Mouse (Mus musculus): ENCODE results near the gene Cry2.

Gene Cry2

GRCm38 (mm10) chr2:92433578-92434374 is at the start of gene Cry2:
Gene Cry2, minus strand, starts transcription at chr2:92434043.
- TF ChIP-seq GATA4 (IDR thresholded peaks at IDR 0.05; ENCODE audit: insufficient replicate concordance, low read length) = no peak

GRCm38 (mm10) chr2:92483505-92483904 is 49.7 kb upstream of the Cry2 start:
- TF ChIP-seq GATA4 (IDR thresholded peaks at IDR 0.05; ENCODE audit: insufficient replicate concordance, low read length) = no peak

GRCm38 (mm10) chr2:92482551-92482950 is 48.7 kb upstream of the Cry2 start:
- no peak for TF ChIP-seq GATA4 (IDR thresholded peaks at IDR 0.05; ENCODE audit: insufficient replicate concordance, low read length)

DNA sequence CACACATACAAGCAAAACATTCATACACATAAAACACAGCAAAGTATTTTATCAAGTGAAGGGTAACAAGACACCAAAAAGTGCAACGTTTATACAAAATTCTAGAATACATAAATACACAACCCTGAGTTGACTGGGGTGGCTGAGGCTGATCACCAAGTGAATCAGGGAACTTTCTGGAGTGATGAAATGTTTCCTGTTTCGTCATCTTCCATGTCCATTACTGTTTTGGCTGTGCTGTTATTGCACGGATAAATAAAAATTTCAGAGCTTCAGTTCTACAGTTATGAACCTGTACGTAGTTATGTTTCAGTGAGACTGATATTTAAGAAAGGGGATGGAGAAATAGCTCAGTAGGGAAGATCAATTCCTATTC is 44.5 kb upstream of the Cry2 start:
- no peak for TF ChIP-seq GATA4 (IDR thresholded peaks at IDR 0.05; ENCODE audit: insufficient replicate concordance, low read length)

DNA sequence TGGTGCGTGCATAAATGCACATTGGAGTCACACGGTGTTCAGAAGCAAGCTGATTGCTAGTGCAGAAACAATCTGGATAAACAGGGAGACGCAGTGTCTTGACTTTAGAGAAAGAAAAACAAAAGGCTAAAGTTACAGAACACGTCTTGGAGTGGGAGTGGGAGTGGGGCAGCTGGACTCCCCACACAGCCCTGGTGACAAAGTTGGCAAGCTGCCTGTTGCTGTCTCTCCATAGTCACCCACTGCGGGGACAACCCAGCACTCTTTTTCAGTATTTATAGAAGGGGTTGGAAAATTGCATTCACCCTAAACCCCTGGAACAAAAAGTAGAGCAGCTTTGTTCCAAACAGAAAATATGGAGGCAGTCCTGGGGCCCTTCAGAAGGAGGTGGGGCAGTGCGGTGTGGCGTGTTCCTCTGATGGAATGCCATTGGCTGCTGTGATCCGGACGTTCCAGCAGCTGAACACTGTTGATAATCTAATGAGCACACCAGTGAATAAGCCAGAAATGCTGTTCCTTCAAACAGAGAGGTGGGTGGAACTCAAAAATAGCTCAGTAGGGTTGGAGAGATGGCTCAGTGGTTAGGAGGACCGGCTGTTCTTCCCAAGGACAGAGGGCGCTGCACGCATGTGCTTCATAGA is 43.9 kb upstream of the Cry2 start:
- no peak for TF ChIP-seq GATA4 (IDR thresholded peaks at IDR 0.05; ENCODE audit: insufficient replicate concordance, low read length)

DNA sequence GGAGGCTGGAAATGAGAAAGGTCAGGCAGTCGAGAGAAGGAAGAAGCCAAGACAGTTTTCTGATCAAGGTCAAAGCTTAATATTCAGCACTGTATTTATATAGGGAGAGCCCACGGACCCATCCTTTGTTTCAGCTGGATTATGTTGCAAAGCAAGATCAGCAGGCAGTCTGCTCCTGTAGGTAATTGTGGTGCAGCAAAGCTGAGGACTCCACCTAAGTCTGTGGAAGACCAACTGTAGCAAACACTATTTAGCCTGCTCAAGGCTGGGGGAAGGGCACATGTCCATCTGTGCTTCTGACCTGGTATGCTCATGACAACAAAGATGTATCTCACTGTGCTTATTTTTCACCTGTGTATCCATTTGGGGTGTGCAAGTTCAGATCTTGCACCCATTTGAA is 41.9 kb upstream of the Cry2 start:
- no peak for TF ChIP-seq GATA4 (IDR thresholded peaks at IDR 0.05; ENCODE audit: insufficient replicate concordance, low read length)

- no peak for TF ChIP-seq GATA4 (IDR thresholded peaks at IDR 0.05; ENCODE audit: insufficient replicate concordance, low read length)
These were observed 41.1 kb upstream of the Cry2 start for GRCm38 (mm10) chr2:92474920-92475319.

DNA sequence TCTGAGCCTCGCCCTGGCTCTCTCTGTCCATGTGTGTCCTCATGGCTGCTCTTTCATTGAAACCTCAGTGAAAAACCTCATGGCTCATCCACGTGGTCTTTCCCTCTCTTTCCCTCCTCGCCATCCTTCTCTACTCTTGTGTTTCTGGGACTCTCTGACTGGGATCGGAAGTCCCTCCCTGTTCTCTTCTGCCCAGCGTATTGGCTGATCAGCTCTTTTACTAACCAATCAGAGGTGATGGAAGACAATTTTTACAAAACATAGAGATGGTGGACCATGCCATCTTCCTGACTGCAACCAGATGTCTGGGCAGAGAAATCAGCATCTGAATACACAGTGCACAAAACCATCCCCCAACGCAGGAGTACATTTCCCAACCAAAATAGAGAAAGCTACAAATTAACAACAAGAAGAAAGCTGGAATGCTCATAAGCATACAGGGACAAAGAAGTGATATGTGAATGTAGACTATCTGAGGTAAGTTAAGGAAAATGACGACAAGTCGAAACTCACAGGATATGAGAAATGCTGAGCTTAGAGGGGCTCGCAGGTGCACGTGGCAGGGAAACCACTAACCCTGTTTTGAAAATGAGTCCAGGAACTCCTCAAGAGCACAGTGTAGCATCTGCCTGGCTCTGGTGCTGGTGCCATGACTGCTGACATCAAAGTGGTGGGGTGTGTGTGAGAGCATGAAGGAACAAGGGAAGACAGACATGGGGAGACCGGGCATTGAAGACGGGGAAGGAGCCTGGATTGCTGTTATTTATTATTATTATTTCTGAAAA is 38.2 kb upstream of the Cry2 start:
- no peak for TF ChIP-seq GATA4 (IDR thresholded peaks at IDR 0.05; ENCODE audit: insufficient replicate concordance, low read length)

DNA sequence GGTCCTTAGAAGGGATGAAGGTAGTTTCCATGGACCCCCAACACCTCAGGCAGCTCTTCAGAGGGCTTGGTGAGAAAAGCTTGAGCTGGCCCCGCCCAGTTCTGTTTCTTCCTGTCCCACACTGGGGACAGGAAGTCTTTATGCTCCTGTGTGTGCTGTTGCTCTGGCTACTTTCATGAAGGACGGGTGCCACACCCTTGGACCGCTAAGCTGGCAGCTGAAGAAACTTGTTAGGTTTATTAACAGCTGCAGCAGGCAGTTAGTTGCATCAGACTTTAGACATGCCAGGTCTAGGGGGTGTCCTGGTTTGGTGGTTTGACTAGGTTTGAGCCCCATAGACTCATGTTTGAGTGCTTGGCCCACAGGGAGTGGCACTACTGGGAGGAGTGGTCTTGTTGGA is 30.8 kb upstream of the Cry2 start:
- TF ChIP-seq GATA4 (IDR thresholded peaks at IDR 0.05; ENCODE audit: insufficient replicate concordance, low read length) = no peak

DNA sequence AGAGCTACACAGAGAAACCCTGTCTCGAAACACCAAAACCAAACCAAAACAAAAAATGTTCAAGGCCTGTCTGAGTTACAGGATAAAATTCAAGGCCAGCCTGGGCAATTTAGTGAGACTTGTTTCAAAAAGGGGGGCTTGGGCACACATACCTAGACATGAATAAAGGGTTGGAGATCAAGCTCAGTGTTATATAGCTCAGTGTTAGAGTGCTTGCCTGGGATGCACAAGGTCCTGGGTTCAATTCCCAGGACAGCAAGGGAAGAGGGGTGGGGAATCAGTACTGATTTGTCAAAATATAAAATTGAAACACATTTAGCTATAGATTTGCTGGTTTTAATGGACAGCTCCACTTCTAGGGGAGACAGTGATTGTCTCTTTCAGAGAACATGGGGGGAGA is 27.4 kb upstream of the Cry2 start:
- TF ChIP-seq GATA4 (IDR thresholded peaks at IDR 0.05; ENCODE audit: insufficient replicate concordance, low read length) = no peak

DNA sequence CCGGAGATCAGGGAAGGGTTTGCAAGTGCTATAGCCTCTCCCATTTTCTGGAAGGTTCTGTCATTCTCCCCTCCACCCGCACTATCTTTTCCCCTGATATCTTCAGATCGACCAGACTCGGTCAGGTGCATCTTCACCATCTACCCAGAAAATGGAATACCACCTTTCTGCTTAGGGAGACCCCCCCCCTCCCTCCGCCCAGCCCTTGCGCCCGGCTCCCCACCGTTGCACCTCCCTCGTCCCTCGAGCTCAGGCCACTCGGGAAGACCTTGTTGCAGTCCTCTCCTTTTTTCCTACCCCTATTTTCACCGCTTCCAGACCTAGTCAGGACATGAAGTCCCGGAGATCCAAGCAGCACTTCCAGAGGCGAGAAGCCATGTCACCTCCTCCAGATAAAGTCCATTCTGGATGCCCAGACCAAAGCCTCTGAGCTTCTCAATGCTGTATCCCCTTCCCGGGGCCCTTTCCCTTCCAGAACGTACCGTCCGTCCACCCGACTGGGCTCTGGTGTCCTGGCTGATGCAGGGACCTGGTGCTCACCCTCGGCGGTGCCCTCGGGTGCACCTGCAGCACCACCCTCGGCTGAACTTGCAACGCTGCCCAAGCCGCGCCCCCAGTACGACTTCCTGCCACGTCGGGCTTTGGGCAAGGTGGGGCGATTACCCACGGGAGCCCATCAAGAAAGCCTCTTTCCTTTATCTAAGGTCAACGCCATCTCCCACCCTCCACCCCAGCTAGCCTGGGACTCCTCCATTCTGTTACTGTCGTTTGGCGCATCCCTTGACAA is 26.3 kb upstream of the Cry2 start, which contains the start of gene Slc35c1:
Slc35c1 (minus strand) TSS at position 618 of the 787 bp plus-strand sequence.
- TF ChIP-seq GATA4 (IDR thresholded peaks at IDR 0.05; ENCODE audit: insufficient replicate concordance, low read length) = no peak

DNA sequence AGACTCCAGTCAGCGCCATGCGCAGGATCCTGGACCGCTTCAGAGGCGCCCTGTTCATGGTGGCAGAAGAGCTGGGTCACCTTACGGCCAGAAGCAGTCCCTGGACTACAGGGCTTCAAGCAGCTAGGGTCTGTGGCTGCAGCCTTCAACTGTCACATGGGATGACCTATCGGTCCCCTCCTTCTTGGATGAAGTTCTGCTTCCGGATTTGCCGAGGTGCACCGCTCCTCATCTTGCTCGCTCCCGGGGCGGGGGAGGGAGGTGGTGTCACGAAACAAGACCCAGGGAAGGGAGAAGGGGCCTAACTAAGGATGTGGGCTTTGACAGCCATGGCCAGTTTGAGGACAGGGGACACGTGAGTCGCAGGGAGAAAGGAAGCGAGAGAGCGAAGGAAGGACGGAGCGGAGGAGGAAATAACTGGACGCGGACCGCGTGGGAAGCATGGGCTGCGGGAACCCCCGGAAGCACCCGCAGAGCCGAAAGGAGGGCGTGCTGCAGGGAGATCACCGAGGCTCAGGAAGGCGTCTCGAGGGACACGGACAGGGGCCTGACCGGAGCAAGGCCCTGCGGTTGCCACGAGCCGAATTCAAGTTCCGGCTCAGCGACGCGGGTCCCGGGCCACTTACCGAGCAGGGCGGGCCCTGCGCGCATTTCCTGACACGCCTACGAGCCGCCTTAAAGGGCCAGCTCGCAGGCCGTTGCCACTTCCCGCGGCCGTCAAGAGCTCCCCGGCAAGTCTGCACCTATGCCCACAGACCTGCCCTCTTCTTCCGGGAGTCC is 25.5 kb upstream of the Cry2 start:
- TF ChIP-seq GATA4 (IDR thresholded peaks at IDR 0.05; ENCODE audit: insufficient replicate concordance, low read length) = no peak

DNA sequence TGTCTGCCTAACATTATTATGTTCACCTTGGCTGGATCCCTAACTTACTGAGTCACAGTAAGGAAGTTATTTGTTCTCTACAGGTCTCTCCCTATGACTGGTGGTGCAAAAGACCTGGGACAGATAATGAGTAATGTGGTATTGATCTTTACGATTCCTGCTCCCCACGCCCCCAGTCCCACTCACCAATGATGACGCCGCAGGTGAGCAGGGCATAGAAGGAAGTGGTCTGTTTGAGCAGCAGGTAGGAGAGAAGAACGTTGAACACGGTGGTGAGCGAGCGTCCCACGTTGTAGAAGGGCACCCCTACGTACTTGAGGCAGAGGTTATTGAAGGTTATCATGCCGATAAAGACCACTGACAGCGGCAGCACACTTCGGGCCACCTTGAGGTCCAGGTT is 24.6 kb upstream of the Cry2 start:
- TF ChIP-seq GATA4 (IDR thresholded peaks at IDR 0.05; ENCODE audit: insufficient replicate concordance, low read length) = no peak

DNA sequence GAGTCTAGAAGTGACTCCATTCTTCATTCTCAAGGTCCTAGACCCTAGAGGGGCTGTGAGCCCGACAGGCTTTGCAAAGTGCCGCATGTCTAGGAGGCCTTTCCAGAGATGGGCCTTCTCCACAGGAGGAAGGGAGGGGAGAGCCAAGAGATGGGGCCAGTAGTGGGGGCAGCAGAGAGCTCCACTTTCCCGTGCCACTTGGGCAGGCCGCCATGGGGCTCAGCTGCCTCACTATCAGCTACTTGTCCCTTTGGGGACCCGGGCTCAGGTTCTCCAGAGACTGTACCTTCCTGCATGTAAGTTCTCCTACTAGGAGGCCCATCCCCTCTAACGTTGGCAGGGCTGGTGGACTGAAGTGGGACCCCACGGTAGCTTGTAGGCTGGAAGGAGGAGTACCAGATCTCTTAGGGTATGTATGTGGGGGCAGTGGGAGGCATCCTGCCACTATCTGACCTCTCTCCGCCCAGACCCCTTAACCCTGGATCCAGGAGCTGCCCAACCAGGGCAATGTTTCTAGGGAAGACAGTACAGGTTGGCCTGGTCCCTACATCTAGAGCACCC is 23.2 kb upstream of the Cry2 start:
- TF ChIP-seq GATA4 (IDR thresholded peaks at IDR 0.05; ENCODE audit: insufficient replicate concordance, low read length) = no peak

Data from liver, adult (tissue).